Mouse (Mus musculus): ENCODE measurements around the gene Gpr31b. TPM values are rescaled to one million over a fixed set of nuclear protein-coding genes. Genes with fewer than 3 reads are reported as not detected.

The Gpr31b gene
- total RNA-seq, 2 experiments from 2014 or later: not detected

Other genes with a start within 250 kb of the Gpr31b start
- 10 to 100 TPM; 52.1 to 63.5 TPM for gene Mas1, start 184.2 kb downstream of the Gpr31b start, total RNA-seq (2021)
- gene Mrgprh, start 176.3 kb downstream of the Gpr31b start, total RNA-seq (2021): not detected
- 1 to 10 TPM; 3.2 to 3.3 TPM for gene Pnldc1, start 142.1 kb downstream of the Gpr31b start, total RNA-seq (2021)
- gene Tcp1, start 136.6 kb downstream of the Gpr31b start, total RNA-seq (2021): 100 to 1,000 TPM; 218 to 221 TPM
- gene Mrpl18, start 136.0 kb downstream of the Gpr31b start, total RNA-seq (2021): 10 to 100 TPM; 61.5 to 64.5 TPM
- 1 to 10 TPM; 3.8 to 5.1 TPM for gene Acat3, start 111.7 kb downstream of the Gpr31b start, total RNA-seq (2021)
- gene Acat2, start 91.5 kb downstream of the Gpr31b start, total RNA-seq (2021): 10 to 100 TPM; 46.7 to 47.3 TPM
- gene Wtap, start 58.1 kb downstream of the Gpr31b start, total RNA-seq (2021): 10 to 100 TPM; 55.6 to 63.8 TPM
- 100 to 1,000 TPM; 255 to 264 TPM for gene Sod2, start 45.5 kb downstream of the Gpr31b start, total RNA-seq (2021)
- gene Tcp10b, start 8.8 kb upstream of the Gpr31b start, total RNA-seq (2021): under 1 TPM; 0.18 to 0.70 TPM
- gene Unc93a, start 79.5 kb upstream of the Gpr31b start, total RNA-seq (2021): not detected
- not detected for gene Smok2a, start 168.9 kb upstream of the Gpr31b start, total RNA-seq (2021)
- not detected for gene Smok2b, start 178.0 kb upstream of the Gpr31b start, total RNA-seq (2021)

All from layer of hippocampus, postnatal 36 days (tissue).